Mouse (Mus musculus): ENCODE measurements around the gene Vps13d.

Vps13d gene

GRCm38 (mm10) chr4:145147006-145147961, 47.5 kb downstream of the Vps13d start:
- DNase-seq (ENCODE audit: low spot score) = peak; percentile 24

- DNase-seq (ENCODE audit: low spot score) = no peak
Measured at GRCm38 (mm10) chr4:145143533-145143932, 51.3 kb downstream of the Vps13d start.

GRCm38 (mm10) chr4:145136705-145137104, 58.1 kb downstream of the Vps13d start:
- no peak for DNase-seq (ENCODE audit: low spot score)

GRCm38 (mm10) chr4:145135473-145135872, 59.3 kb downstream of the Vps13d start:
- no peak for DNase-seq (ENCODE audit: low spot score)

- DNase-seq (ENCODE audit: low spot score) = no peak
Measured at GRCm38 (mm10) chr4:145130772-145131171, 64.0 kb downstream of the Vps13d start.

GRCm38 (mm10) chr4:145129956-145130548, 64.8 kb downstream of the Vps13d start:
- DNase-seq (ENCODE audit: low spot score) = peak; percentile 83

GRCm38 (mm10) chr4:145125463-145126220, 69.2 kb downstream of the Vps13d start:
- no peak for DNase-seq (ENCODE audit: low spot score)

- no peak for DNase-seq (ENCODE audit: low spot score)
Measured at GRCm38 (mm10) chr4:145124419-145124818, 70.4 kb downstream of the Vps13d start.

- peak; percentile 33 for DNase-seq (ENCODE audit: low spot score)
Measured at GRCm38 (mm10) chr4:145111641-145112040, 83.2 kb downstream of the Vps13d start.

GRCm38 (mm10) chr4:145110736-145111135, 84.1 kb downstream of the Vps13d start:
- no peak for DNase-seq (ENCODE audit: low spot score)

GRCm38 (mm10) chr4:145106796-145107195, 88.0 kb downstream of the Vps13d start:
- no peak for DNase-seq (ENCODE audit: low spot score)

- no peak for DNase-seq (ENCODE audit: low spot score)
Measured at GRCm38 (mm10) chr4:145105319-145105718, 89.5 kb downstream of the Vps13d start.

GRCm38 (mm10) chr4:145104917-145105316, 89.9 kb downstream of the Vps13d start:
- DNase-seq (ENCODE audit: low spot score) = no peak

- DNase-seq (ENCODE audit: low spot score) = no peak
Measured at GRCm38 (mm10) chr4:145103617-145104016, 91.2 kb downstream of the Vps13d start.

GRCm38 (mm10) chr4:145101823-145102718, 92.7 kb downstream of the Vps13d start:
- no peak for DNase-seq (ENCODE audit: low spot score)

- DNase-seq (ENCODE audit: low spot score) = no peak
Measured at GRCm38 (mm10) chr4:145099853-145100252, 95.0 kb downstream of the Vps13d start.

GRCm38 (mm10) chr4:145099344-145099743, 95.5 kb downstream of the Vps13d start:
- no peak for DNase-seq (ENCODE audit: low spot score)

- no peak for DNase-seq (ENCODE audit: low spot score)
Measured at GRCm38 (mm10) chr4:145097974-145098373, 96.8 kb downstream of the Vps13d start.

GRCm38 (mm10) chr4:145096481-145097039, 98.2 kb downstream of the Vps13d start:
- peak; percentile 12 for DNase-seq (ENCODE audit: low spot score)

- no peak for DNase-seq (ENCODE audit: low spot score)
Measured at GRCm38 (mm10) chr4:145086509-145086908, 108.3 kb downstream of the Vps13d start.

GRCm38 (mm10) chr4:145079324-145079723, 115.5 kb downstream of the Vps13d start:
- DNase-seq (ENCODE audit: low spot score) = no peak
